Mouse (Mus musculus): ENCODE results near the gene Spata1. TPM values are rescaled to one million over a fixed set of nuclear protein-coding genes. Genes with fewer than 3 reads are reported as not detected.

Gene Spata1
- polyA plus RNA-seq, 1 experiment: 0.89 TPM

GRCm38 (mm10) chr3:146498989-146499388 lies 564 bp downstream of the Spata1 start:
- no peaks in the 10 kb centered on the region for H3K27me3 ChIP-seq (replicated peaks; ENCODE audit: control insufficient read depth, insufficient read depth, low read length)
- peaks cover 14% of the 10 kb centered on the region; the same call in 1 of the 2 replicates for H3K4me1 ChIP-seq (ENCODE audit: control insufficient read depth, insufficient read depth, low read length)
- peak overlapping the region; percentile 71 for H3K4me3 ChIP-seq (ENCODE audit: insufficient read depth, low read depth, low read length)
- H3K27ac ChIP-seq (ENCODE audit: insufficient read depth, low read depth, low read length): peak overlapping the region; percentile 89
- H3K36me3 ChIP-seq (ENCODE audit: control insufficient read depth, insufficient read depth, low read length): peaks cover under 1% of the 10 kb centered on the region; the same call in 1 of the 2 replicates
- no peak for TF ChIP-seq CTCF (conservative IDR thresholded peaks at IDR 0.05; ENCODE audit: insufficient read depth, insufficient read length, low read depth, low read length)
- no peak for TF ChIP-seq POLR2A (IDR thresholded peaks at IDR 0.05; ENCODE audit: low read depth, low read length)
- DNase-seq: no peak
- 1% methylated on average over 13 of the region's 13 CpGs for WGBS

DNA sequence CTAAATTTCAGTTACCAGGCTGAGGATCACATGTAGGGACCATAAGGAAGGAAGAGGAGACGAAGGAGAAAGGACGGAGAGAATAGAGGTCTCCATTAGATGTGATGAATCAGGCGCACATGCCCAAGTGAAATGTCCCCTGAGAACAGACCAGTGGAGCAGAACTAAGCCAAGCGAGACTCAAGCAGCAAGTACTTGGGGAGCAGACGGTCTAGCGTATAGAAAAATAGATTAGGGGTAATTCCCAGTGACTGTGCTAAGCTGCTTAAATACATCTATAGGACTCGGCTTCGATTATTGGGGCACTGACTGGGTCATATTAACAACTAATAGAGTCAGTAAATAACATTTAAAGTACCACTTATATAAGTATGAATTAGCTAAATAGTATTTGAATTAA lies 4.6 kb downstream of the Spata1 start:
- Histone ChIP-seq H3K4me3 (ENCODE audit: insufficient read depth, low read depth, low read length) (no peak overlapping the region), H3K4me1 (ENCODE audit: control insufficient read depth, insufficient read depth, low read length) (peaks cover 3% of the 10 kb centered on the region; the same call in 1 of the 2 replicates), H3K27me3 (replicated peaks; ENCODE audit: control insufficient read depth, insufficient read depth, low read length) (no peaks in the 10 kb centered on the region), H3K27ac (ENCODE audit: insufficient read depth, low read depth, low read length) (no peak overlapping the region), H3K36me3 (ENCODE audit: control insufficient read depth, insufficient read depth, low read length) (no peaks in the 10 kb centered on the region)
- no peak for TF ChIP-seq CTCF (conservative IDR thresholded peaks at IDR 0.05; ENCODE audit: insufficient read depth, insufficient read length, low read depth, low read length)
- no peak for DNase-seq
- 85% methylated on average over 8 of the region's 8 CpGs for WGBS

GRCm38 (mm10) chr3:146486464-146486863 lies 13.1 kb downstream of the Spata1 start:
- Histone ChIP-seq H3K36me3 (ENCODE audit: control insufficient read depth, insufficient read depth, low read length) (no peaks in the 10 kb centered on the region), H3K4me3 (ENCODE audit: insufficient read depth, low read depth, low read length) (no peak overlapping the region), H3K4me1 (ENCODE audit: control insufficient read depth, insufficient read depth, low read length) (no peaks in the 10 kb centered on the region), H3K27me3 (replicated peaks; ENCODE audit: control insufficient read depth, insufficient read depth, low read length) (no peaks in the 10 kb centered on the region), H3K27ac (ENCODE audit: insufficient read depth, low read depth, low read length) (no peak overlapping the region)
- peak; percentile 23 for DNase-seq
- TF ChIP-seq POLR2A (IDR thresholded peaks at IDR 0.05; ENCODE audit: low read depth, low read length): no peak
- peak; percentile 18; the same call in 1 of the 2 replicates for TF ChIP-seq CTCF (conservative IDR thresholded peaks at IDR 0.05; ENCODE audit: insufficient read depth, insufficient read length, low read depth, low read length)
- 88% methylated on average over 4 of the region's 4 CpGs for WGBS

DNA sequence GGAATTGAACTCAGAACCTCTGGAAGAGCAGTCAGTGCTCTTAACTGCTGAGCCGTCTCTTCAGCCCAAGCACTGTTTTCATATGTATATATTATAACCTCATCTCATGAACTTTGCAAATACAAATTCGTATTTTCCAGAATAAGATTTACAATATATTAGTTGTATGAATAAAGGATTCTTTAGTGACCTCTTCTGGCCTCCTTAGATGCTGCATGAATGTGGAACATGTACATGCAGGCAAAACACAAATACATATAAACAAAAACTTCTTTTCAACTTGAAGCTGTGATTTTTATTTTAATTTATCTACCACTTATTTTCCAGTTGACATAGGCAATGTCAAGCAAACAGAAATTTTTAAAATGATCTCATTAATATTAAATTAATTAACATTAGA lies 17.5 kb downstream of the Spata1 start:
- Histone ChIP-seq H3K27me3 (replicated peaks; ENCODE audit: control insufficient read depth, insufficient read depth, low read length) (no peaks in the 10 kb centered on the region), H3K4me1 (ENCODE audit: control insufficient read depth, insufficient read depth, low read length) (no peaks in the 10 kb centered on the region)
- 49% methylated on average over 2 of the region's 2 CpGs for WGBS

GRCm38 (mm10) chr3:146474428-146474827 lies 25.1 kb downstream of the Spata1 start:
- WGBS: 63% methylated on average over 3 of the region's 3 CpGs
- no peak for TF ChIP-seq CTCF (conservative IDR thresholded peaks at IDR 0.05; ENCODE audit: insufficient read depth, insufficient read length, low read depth, low read length)
- TF ChIP-seq POLR2A (IDR thresholded peaks at IDR 0.05; ENCODE audit: low read depth, low read length): no peak
- no peak overlapping the region for H3K4me3 ChIP-seq (ENCODE audit: insufficient read depth, low read depth, low read length)

More for the DNA sequence above, 17.5 kb downstream of the Spata1 start:
- Histone ChIP-seq H3K36me3 (ENCODE audit: control insufficient read depth, insufficient read depth, low read length) (no peaks in the 10 kb centered on the region), H3K4me3 (ENCODE audit: insufficient read depth, low read depth, low read length) (no peak overlapping the region), H3K27ac (ENCODE audit: insufficient read depth, low read depth, low read length) (no peak overlapping the region)
- DNase-seq: no peak
- no peak for TF ChIP-seq CTCF (conservative IDR thresholded peaks at IDR 0.05; ENCODE audit: insufficient read depth, insufficient read length, low read depth, low read length)
- no peak for TF ChIP-seq POLR2A (IDR thresholded peaks at IDR 0.05; ENCODE audit: low read depth, low read length)

GRCm38 (mm10) chr3:146473741-146474140 lies 25.8 kb downstream of the Spata1 start:
- DNase-seq: no peak
- H3K36me3 ChIP-seq (ENCODE audit: control insufficient read depth, insufficient read depth, low read length): no peaks in the 10 kb centered on the region
- no peaks in the 10 kb centered on the region for H3K4me1 ChIP-seq (ENCODE audit: control insufficient read depth, insufficient read depth, low read length)
- no peak for TF ChIP-seq POLR2A (IDR thresholded peaks at IDR 0.05; ENCODE audit: low read depth, low read length)
- TF ChIP-seq CTCF (conservative IDR thresholded peaks at IDR 0.05; ENCODE audit: insufficient read depth, insufficient read length, low read depth, low read length): no peak
- H3K4me3 ChIP-seq (ENCODE audit: insufficient read depth, low read depth, low read length): no peak overlapping the region
- H3K27me3 ChIP-seq (replicated peaks; ENCODE audit: control insufficient read depth, insufficient read depth, low read length): no peaks in the 10 kb centered on the region
- no peak overlapping the region for H3K27ac ChIP-seq (ENCODE audit: insufficient read depth, low read depth, low read length)

More at GRCm38 (mm10) chr3:146474428-146474827, 25.1 kb downstream of the Spata1 start:
- Histone ChIP-seq H3K36me3 (ENCODE audit: control insufficient read depth, insufficient read depth, low read length) (no peaks in the 10 kb centered on the region), H3K27ac (ENCODE audit: insufficient read depth, low read depth, low read length) (0 out of 2 replicates have a peak overlapping the region, but pooled peaks have one; percentile 16), H3K27me3 (replicated peaks; ENCODE audit: control insufficient read depth, insufficient read depth, low read length) (no peaks in the 10 kb centered on the region), H3K4me1 (ENCODE audit: control insufficient read depth, insufficient read depth, low read length) (no peaks in the 10 kb centered on the region)
- DNase-seq: peak; percentile 68

- no peak overlapping the region for H3K4me3 ChIP-seq (ENCODE audit: insufficient read depth, low read depth, low read length)
- no peak for DNase-seq
- 88% methylated on average over 4 of the region's 4 CpGs for WGBS
- H3K4me1 ChIP-seq (ENCODE audit: control insufficient read depth, insufficient read depth, low read length): no peaks in the 10 kb centered on the region
- no peaks in the 10 kb centered on the region for H3K36me3 ChIP-seq (ENCODE audit: control insufficient read depth, insufficient read depth, low read length)
- H3K27me3 ChIP-seq (replicated peaks; ENCODE audit: control insufficient read depth, insufficient read depth, low read length): no peaks in the 10 kb centered on the region
- H3K27ac ChIP-seq (ENCODE audit: insufficient read depth, low read depth, low read length): no peak overlapping the region
- TF ChIP-seq POLR2A (IDR thresholded peaks at IDR 0.05; ENCODE audit: low read depth, low read length) (no peak), CTCF (conservative IDR thresholded peaks at IDR 0.05; ENCODE audit: insufficient read depth, insufficient read length, low read depth, low read length) (no peak)
These were observed 26.9 kb downstream of the Spata1 start for GRCm38 (mm10) chr3:146472657-146473056.

All from kidney, adult 2 months (tissue).